Mouse (Mus musculus) lung, postnatal 36 days (tissue): ENCODE results near the gene C5ar1.

Experiments used
- DNase-seq: peaks from one replicate; pipeline ENCODE4 v3.0.0; 2022; ENCODE audit warnings: mixed read lengths

The C5ar1 gene

GRCm38 (mm10) chr7:16221582-16222272 lies 37.6 kb downstream of the C5ar1 start, which contains the start of gene Dhx34:
Dhx34 (minus strand) TSS chr7:16222037.
- DNase-seq, result peak; percentile 97

GRCm38 (mm10) chr7:16213986-16214385 lies 45.4 kb downstream of the C5ar1 start:
- DNase-seq, result no peak

- no peak for DNase-seq
Measured at GRCm38 (mm10) chr7:16213196-16213595, 46.1 kb downstream of the C5ar1 start.

- DNase-seq, result peak; percentile 39
Measured at GRCm38 (mm10) chr7:16210862-16211365, 48.4 kb downstream of the C5ar1 start.

- DNase-seq, result peak; percentile 21
Measured at GRCm38 (mm10) chr7:16208781-16209665, 50.3 kb downstream of the C5ar1 start.

- peak; percentile 60 for DNase-seq
Measured at GRCm38 (mm10) chr7:16207496-16207895, 51.8 kb downstream of the C5ar1 start.

GRCm38 (mm10) chr7:16207076-16207475 lies 52.3 kb downstream of the C5ar1 start:
- peak; percentile 24 for DNase-seq

- peak; percentile 26 for DNase-seq
Measured at GRCm38 (mm10) chr7:16204791-16205190, 54.5 kb downstream of the C5ar1 start.

GRCm38 (mm10) chr7:16203505-16203903 lies 55.8 kb downstream of the C5ar1 start:
- DNase-seq, result no peak

GRCm38 (mm10) chr7:16202756-16203504 lies 56.4 kb downstream of the C5ar1 start:
- DNase-seq, result no peak

GRCm38 (mm10) chr7:16201136-16201535 lies 58.2 kb downstream of the C5ar1 start:
- DNase-seq, result no peak

GRCm38 (mm10) chr7:16198540-16198939 lies 60.8 kb downstream of the C5ar1 start:
- no peak for DNase-seq

- DNase-seq, result no peak
Measured at GRCm38 (mm10) chr7:16197166-16197565, 62.2 kb downstream of the C5ar1 start.
